Mouse (Mus musculus) lung, postnatal 0 days (tissue): ENCODE results near the gene Dlat. TPM values are rescaled to one million over a fixed set of nuclear protein-coding genes. Genes with fewer than 3 reads are reported as not detected.
A peak's percentile ranks its signal among the peaks of the same experiment; 100 is the strongest.

Source experiments
- ATAC-seq: fragments of 200-750 bp; cut with Nextera tagmentation; 2 replicates; pipeline ENCODE4 v1.8.0; 2017; ENCODE audit warnings: moderate library complexity
- DNase-seq: peaks from one replicate; pipeline ENCODE4 v3.0.0-alpha.2; 2016; ENCODE audit warnings: low spot score
- H3K27ac ChIP-seq: fragments of 300-500 bp; sonication (generic); 2 replicates; pipeline ENCODE4 v1.5.1; 2014; ENCODE audit warnings: antibody characterized with exemption, mild to moderate bottlenecking, low read length, mixed read lengths
- H3K27me3 ChIP-seq: fragments of 300-500 bp; sonication (generic); replicated peaks from 2 replicates; pipeline ENCODE4 v1.6.1; 2014; ENCODE audit warnings: low read length, mixed read lengths; ENCODE audit not compliant: insufficient read depth
- H3K36me3 ChIP-seq: fragments of 300-500 bp; sonication (generic); 2 replicates; pipeline ENCODE4 v1.6.1; 2014; ENCODE audit warnings: low read length, mixed read lengths; ENCODE audit not compliant: insufficient read depth
- H3K4me1 ChIP-seq: fragments of 300-500 bp; sonication (generic); 2 replicates; pipeline ENCODE4 v1.6.1; 2014; ENCODE audit warnings: antibody characterized with exemption, low read depth, low read length, mixed read lengths; ENCODE audit not compliant: insufficient read depth
- H3K4me2 ChIP-seq: fragments of 300-500 bp; sonication (generic); replicated peaks from 2 replicates; pipeline ENCODE4 v1.6.1; 2014; ENCODE audit warnings: low read depth, mild to moderate bottlenecking, low read length, moderate library complexity, mixed read lengths
- H3K4me3 ChIP-seq: fragments of 300-500 bp; sonication (generic); 2 replicates; pipeline ENCODE4 v1.5.1; 2014; ENCODE audit warnings: low read depth, low read length
- H3K9ac ChIP-seq: fragments of 300-500 bp; sonication (generic); replicated peaks from 2 replicates; pipeline ENCODE4 v1.6.1; 2014; ENCODE audit warnings: low read depth, mild to moderate bottlenecking
- H3K9me3 ChIP-seq: fragments of 300-500 bp; sonication (generic); 2 replicates; pipeline ENCODE4 v1.6.1; 2016; ENCODE audit warnings: low read length, mixed read lengths
- CTCF ChIP-seq: IDR thresholded peaks from 2 replicates; pipeline ENCODE4 v1.5.1; 2016; ENCODE audit warnings: antibody characterized with exemption, mild to moderate bottlenecking
- EP300 ChIP-seq: IDR thresholded peaks from 2 replicates; pipeline ENCODE4 v1.6.1; 2016; ENCODE audit warnings: antibody characterized with exemption, mild to moderate bottlenecking, control low read depth
- WGBS: fragments of 180-500 bp; shearing (Covaris S2); extraction: QIAGEN DNeasy Blood & Tissue Kit; methylation state at CpG from one replicate; pipeline ENCODE4 v1.1.7; 2014; 5-methylcytosine and 5-hydroxymethylcytosine counted together
- polyA plus RNA-seq: library from polyadenylated mRNA; unstranded; fragments of >200 nt; fragmentation: Nextera tagmentation; extraction: Ambion mirVana; gene quantifications from 2 replicates; pipeline ENCODE4 v1.2.1, GENCODE M21; 2015

Gene Dlat
- polyA plus RNA-seq, 1 experiment from 2014 or later: 27.2 TPM

DNA sequence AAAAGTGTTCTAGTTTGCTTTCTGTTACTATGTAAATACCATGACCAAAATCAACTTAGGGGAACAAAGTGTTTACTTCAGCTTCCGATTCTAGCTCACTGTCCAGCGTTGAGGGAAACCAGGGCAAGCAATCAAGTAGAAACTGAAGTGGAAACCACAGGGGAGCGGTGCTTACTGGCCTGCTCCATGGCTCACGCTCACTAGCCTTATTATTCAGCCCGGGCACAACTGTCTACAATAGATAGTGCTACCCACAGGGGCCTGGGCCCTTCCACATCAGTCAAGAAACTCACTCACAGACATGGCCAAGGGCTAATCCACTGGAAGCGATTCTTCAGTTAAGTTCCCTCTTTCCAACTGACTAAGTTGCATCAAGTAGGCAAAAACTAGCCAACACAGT is 58.0 kb downstream of the Dlat start:
- Histone ChIP-seq H3K4me1 (peaks cover 18% of the 10 kb centered on the region; the same call in 1 of the 2 replicates), H3K9me3 (no peaks in the 10 kb centered on the region), H3K9ac (no peak overlapping the region), H3K36me3 (peaks cover 17% of the 10 kb centered on the region; the same call in 1 of the 2 replicates), H3K4me3 (no peak overlapping the region), H3K4me2 (no peak overlapping the region), H3K27me3 (no peaks in the 10 kb centered on the region), H3K27ac (no peak overlapping the region)
- DNase-seq: no peak
- 70% methylated on average over 6 of the region's 6 CpGs for WGBS
- no peak for ATAC-seq
- no peak for TF ChIP-seq EP300
- TF ChIP-seq CTCF: no peak

DNA sequence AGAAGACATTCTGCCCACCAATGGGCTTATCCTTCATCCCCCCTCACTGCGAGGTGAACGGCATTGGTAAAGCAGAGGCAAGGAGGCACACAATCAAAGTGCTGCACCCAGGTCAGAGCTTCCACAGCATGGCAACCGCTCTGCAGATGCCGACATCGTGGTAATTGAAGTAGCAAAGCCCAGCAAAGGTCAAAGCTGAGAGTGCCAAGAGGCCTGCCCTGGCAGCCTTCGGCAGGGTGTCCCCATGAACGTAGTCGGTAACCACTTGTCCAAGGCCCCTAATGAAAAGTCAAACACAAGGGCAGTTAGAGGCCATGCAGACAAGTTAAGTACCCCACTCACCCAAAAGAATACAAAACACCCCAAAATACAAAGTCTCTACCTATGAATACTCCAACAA is 62.6 kb downstream of the Dlat start:
- Histone ChIP-seq H3K4me3 (no peak overlapping the region), H3K36me3 (peaks cover 23% of the 10 kb centered on the region; the same call in 1 of the 2 replicates), H3K27me3 (no peaks in the 10 kb centered on the region), H3K9ac (no peak overlapping the region), H3K4me2 (no peak overlapping the region), H3K9me3 (no peaks in the 10 kb centered on the region), H3K4me1 (peaks cover under 1% of the 10 kb centered on the region; the same call in 1 of the 2 replicates), H3K27ac (no peak overlapping the region)
- DNase-seq: no peak
- WGBS: 90% methylated on average over 8 of the region's 8 CpGs
- TF ChIP-seq EP300: no peak
- no peak for TF ChIP-seq CTCF
- ATAC-seq: no peak

DNA sequence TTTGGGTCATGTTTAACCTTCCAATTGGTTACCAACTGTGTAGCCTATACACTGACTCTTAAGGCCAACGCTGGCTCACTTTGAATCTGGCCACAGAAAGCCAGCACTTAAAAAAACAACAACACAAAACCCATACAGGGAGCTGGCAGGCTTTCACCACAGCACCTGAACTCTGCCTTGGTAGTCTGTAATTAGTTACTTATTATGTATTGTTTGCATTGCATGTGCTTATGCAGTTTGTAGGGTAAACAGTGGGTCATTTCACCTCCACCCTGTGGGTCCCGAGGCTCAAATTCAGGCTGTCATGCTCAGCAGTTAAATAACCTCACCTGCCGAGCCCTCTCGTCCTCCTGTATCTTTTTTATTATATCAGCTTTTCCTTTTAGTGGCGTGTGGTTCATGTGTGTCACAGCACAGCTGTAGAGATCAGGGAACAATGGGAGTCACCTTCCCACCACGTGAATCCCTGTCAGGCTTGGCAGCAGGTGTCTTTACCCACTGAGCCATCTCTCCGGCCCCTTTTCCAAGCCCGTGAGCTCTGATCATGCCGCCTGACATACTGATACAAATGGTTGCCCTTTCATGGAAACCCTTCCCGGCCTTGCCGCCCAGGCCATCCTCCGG is 64.7 kb downstream of the Dlat start:
- H3K4me3 ChIP-seq: no peak overlapping the region
- peaks cover 23% of the 10 kb centered on the region; the same call in 1 of the 2 replicates for H3K36me3 ChIP-seq
- H3K27me3 ChIP-seq: no peaks in the 10 kb centered on the region
- DNase-seq (peak; percentile 14), ATAC-seq (peak; percentile 33)
- H3K9me3 ChIP-seq: no peaks in the 10 kb centered on the region
- WGBS: 66% methylated on average over 12 of the region's 12 CpGs
- TF ChIP-seq EP300 (no peak), CTCF (no peak)
- no peak overlapping the region for H3K27ac ChIP-seq
- H3K4me2 ChIP-seq: no peak overlapping the region
- H3K9ac ChIP-seq: no peak overlapping the region
- no peaks in the 10 kb centered on the region for H3K4me1 ChIP-seq

DNA sequence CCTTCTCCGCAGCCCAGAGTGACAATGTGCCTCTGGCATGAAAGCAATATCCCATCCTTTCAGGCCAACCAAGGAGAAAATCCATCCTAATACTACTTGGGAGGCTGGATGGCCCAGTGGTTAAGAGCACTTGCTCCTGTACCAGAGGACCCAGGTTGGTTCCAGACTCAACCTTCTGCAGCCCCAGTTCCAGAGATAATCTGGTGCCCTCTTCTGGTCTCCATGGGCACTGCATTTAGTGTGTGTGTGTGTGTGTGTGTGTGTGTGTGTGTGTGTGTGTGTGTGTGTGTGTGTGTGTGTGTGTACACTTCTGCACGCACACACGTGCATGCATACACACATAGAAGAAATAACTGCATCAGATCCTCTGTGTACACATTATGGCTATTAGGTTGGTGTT is 66.0 kb downstream of the Dlat start:
- H3K4me1 ChIP-seq: no peaks in the 10 kb centered on the region
- no peak overlapping the region for H3K4me2 ChIP-seq
- H3K9ac ChIP-seq: no peak overlapping the region
- peaks cover 23% of the 10 kb centered on the region; the same call in 1 of the 2 replicates for H3K36me3 ChIP-seq
- H3K27me3 ChIP-seq: no peaks in the 10 kb centered on the region
- H3K9me3 ChIP-seq: no peaks in the 10 kb centered on the region
- H3K4me3 ChIP-seq: no peak overlapping the region
- no peak overlapping the region for H3K27ac ChIP-seq
- no peak for TF ChIP-seq EP300
- peak; percentile 70 for TF ChIP-seq CTCF
- ATAC-seq: no peak
- peak; percentile 24 for DNase-seq
- WGBS: 62% methylated on average over 3 of the region's 3 CpGs

DNA sequence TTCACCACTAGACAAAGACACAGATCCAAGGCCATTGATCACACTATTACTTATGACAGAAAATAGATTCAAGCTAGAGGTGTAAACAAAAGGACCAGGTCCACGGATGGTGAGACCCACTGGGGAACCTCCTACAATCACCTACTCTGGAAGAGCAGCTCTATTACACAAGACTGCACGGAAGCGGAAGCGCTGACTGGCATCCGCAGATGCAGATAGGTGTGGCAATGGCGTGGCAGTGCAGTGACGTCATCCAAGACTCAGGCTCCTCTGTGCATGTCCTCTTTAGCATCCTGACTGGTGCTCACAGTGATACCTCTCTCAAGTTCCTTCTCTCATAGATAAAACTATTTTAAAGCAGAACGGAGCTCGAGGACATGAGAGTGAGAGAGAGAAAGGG is 66.6 kb downstream of the Dlat start:
- Histone ChIP-seq H3K36me3 (peaks cover 17% of the 10 kb centered on the region; the same call in 1 of the 2 replicates), H3K27me3 (no peaks in the 10 kb centered on the region), H3K27ac (no peak overlapping the region), H3K9me3 (no peaks in the 10 kb centered on the region), H3K9ac (no peak overlapping the region), H3K4me3 (no peak overlapping the region), H3K4me1 (no peaks in the 10 kb centered on the region), H3K4me2 (no peak overlapping the region)
- ATAC-seq (no peak), DNase-seq (peak; percentile 23)
- WGBS: 84% methylated on average over 9 of the region's 9 CpGs
- TF ChIP-seq CTCF: no peak
- TF ChIP-seq EP300: no peak

DNA sequence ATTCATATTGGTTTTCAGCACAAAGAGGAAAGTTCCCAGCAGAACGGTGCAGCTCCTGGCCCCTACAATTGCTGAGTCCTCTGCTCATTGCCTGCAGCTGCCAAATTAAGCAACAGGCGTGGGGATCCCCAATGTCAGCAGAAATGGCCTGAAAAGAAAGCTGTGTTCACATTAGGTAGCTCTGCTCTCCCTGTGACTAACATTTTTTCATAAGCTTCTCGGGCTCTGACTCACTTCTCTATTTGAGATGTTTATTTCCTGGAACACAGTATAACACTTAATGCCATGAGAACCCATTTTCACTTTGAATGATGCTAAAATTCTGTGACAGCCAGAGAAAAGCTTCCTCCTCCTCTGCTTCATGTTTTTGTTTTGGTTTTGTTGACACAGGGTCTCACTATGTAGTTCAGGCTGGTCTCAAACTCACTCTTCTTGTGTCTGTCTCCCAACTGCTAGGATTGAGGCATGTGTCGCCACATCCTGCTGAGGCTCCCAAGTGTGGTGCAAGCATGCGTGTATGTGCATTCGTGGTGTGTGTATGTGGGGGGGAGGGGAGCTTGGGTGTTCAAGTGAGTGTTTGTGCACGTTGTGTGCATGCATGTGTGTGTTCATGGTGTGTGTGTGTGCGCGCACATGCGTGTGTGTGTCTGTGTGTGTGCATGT is 68.6 kb downstream of the Dlat start:
- peak; percentile 76 for DNase-seq
- no peak overlapping the region for H3K9ac ChIP-seq
- no peaks in the 10 kb centered on the region for H3K4me1 ChIP-seq
- H3K27me3 ChIP-seq: no peaks in the 10 kb centered on the region
- no peak overlapping the region for H3K4me3 ChIP-seq
- TF ChIP-seq CTCF (no peak), EP300 (no peak)
- H3K27ac ChIP-seq: peak overlapping the region; percentile 47; the same call in 1 of the 2 replicates
- H3K4me2 ChIP-seq: no peak overlapping the region
- whole genome bisulfite sequencing: 65% methylated on average over 10 of the region's 10 CpGs
- 0 out of 2 replicates have a peak, but pooled peaks cover 3% of the 10 kb centered on the region for H3K36me3 ChIP-seq
- peak; percentile 57 for ATAC-seq
- H3K9me3 ChIP-seq: no peaks in the 10 kb centered on the region
